Mouse (Mus musculus) kidney, embryonic 14.5 days (tissue): ENCODE measurements around the gene Rhcg. TPM values are rescaled to one million over a fixed set of nuclear protein-coding genes. Genes with fewer than 3 reads are reported as not detected.

Experiments
- ATAC-seq: fragments of 200-750 bp; cut with Nextera tagmentation; 2 replicates; pipeline ENCODE4 v1.8.0; 2017; ENCODE audit warnings: moderate number of reproducible peaks, mild to moderate bottlenecking, moderate TSS enrichment, moderate library complexity; ENCODE audit not compliant: low FRiP score, low TSS enrichment
- H3K27ac ChIP-seq: fragments of 300-500 bp; sonication (generic); 2 replicates; pipeline ENCODE4 v1.5.1; 2014; ENCODE audit warnings: low read depth, mild to moderate bottlenecking, low read length, moderate library complexity, mixed read lengths
- H3K27me3 ChIP-seq: fragments of 300-500 bp; sonication (generic); 2 replicates; pipeline ENCODE4 v1.6.1; 2014; ENCODE audit warnings: mild to moderate bottlenecking, low read length; ENCODE audit not compliant: control insufficient read depth, insufficient read depth
- H3K36me3 ChIP-seq: fragments of 300-500 bp; sonication (generic); 2 replicates; pipeline ENCODE4 v1.6.1; 2014; ENCODE audit warnings: low read length, mixed read lengths; ENCODE audit not compliant: control insufficient read depth, insufficient read depth
- H3K4me1 ChIP-seq: fragments of 300-500 bp; sonication (generic); 2 replicates; pipeline ENCODE4 v1.6.1; 2014; ENCODE audit warnings: low read length, mixed read lengths; ENCODE audit not compliant: control insufficient read depth, insufficient read depth
- H3K4me2 ChIP-seq: fragments of 300-500 bp; sonication (generic); replicated peaks from 2 replicates; pipeline ENCODE4 v1.6.1; 2014; ENCODE audit warnings: low read depth, mild to moderate bottlenecking, low read length
- H3K4me3 ChIP-seq: fragments of 300-500 bp; sonication (generic); 2 replicates; pipeline ENCODE4 v1.5.1; 2014; ENCODE audit warnings: mild to moderate bottlenecking, low read length
- H3K9ac ChIP-seq: fragments of 300-500 bp; sonication (generic); 2 replicates; pipeline ENCODE4 v1.6.1; 2014; ENCODE audit warnings: low read depth, mild to moderate bottlenecking, low read length, moderate library complexity
- H3K9me3 ChIP-seq: fragments of 300-500 bp; sonication (generic); 2 replicates; pipeline ENCODE4 v1.6.1; 2016; ENCODE audit warnings: low read length; ENCODE audit not compliant: control insufficient read depth
- WGBS: fragments of 180-500 bp; shearing (Covaris S2); extraction: QIAGEN DNeasy Blood & Tissue Kit; methylation state at CpG from one replicate; pipeline ENCODE4 v1.1.7; 2014; 5-methylcytosine and 5-hydroxymethylcytosine counted together
- polyA plus RNA-seq: library from polyadenylated mRNA; unstranded; fragments of >200 nt; fragmentation: Nextera tagmentation; extraction: Ambion mirVana; gene quantifications from 2 replicates; pipeline ENCODE4 v1.2.1, GENCODE M21; 2014

The Rhcg gene
- polyA plus RNA-seq, 1 experiment from 2014 or later, result 18.5 TPM

GRCm38 (mm10) chr7:79612783-79613182 is 4.7 kb downstream of the Rhcg start:
- WGBS, result 16% methylated on average over 6 of the region's 6 CpGs
- Histone ChIP-seq H3K27ac (no peak overlapping the region), H3K9ac (no peak overlapping the region), H3K4me1 (peaks cover under 1% of the 10 kb centered on the region; the same call in 1 of the 2 replicates), H3K4me3 (no peak overlapping the region), H3K9me3 (no peaks in the 10 kb centered on the region), H3K36me3 (no peaks in the 10 kb centered on the region), H3K4me2 (no peak overlapping the region), H3K27me3 (peaks cover 37% of the 10 kb centered on the region)
- ATAC-seq, result peak; percentile 63

GRCm38 (mm10) chr7:79611901-79612300 is 5.6 kb downstream of the Rhcg start:
- H3K36me3 ChIP-seq, result no peaks in the 10 kb centered on the region
- no peaks in the 10 kb centered on the region for H3K9me3 ChIP-seq
- peaks cover 36% of the 10 kb centered on the region for H3K27me3 ChIP-seq
- H3K9ac ChIP-seq, result no peak overlapping the region
- no peak overlapping the region for H3K27ac ChIP-seq
- 76% methylated on average over 9 of the region's 9 CpGs for WGBS
- H3K4me1 ChIP-seq, result peaks cover 4% of the 10 kb centered on the region; the same call in 1 of the 2 replicates
- no peak overlapping the region for H3K4me2 ChIP-seq
- H3K4me3 ChIP-seq, result no peak overlapping the region
- no peak for ATAC-seq

DNA sequence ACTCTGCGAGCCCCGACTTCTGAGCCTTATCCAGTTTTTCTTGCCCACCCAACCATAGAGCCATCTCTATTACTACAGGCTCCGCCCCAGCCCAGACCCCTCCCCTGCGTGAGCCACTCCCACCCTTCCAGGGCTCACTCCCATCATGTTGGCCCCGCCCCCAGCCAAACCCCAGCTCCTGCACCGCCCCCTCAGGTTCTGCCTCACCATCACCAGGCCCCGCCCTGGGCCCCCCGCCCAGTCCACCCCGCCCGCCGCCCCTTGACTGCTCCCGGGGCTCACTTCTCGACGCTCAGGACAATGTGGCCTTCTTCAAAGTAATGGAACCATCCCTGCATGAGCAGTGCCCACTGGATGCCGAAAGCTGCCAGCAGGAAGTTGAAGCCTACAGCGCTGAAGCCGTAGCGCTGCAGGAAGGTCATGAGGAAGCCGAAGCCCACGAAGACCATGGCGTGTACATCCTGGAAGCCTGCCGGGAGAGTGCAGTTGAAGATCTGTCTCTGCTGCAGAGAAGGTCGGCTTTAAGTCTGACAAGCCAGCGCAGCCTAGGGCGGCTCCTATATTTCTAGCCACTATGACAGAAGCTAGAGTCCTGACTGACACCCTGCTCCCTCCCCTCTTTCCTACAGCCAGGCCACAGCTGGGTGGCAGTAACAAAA is 10.1 kb downstream of the Rhcg start:
- no peak overlapping the region for H3K9ac ChIP-seq
- H3K4me1 ChIP-seq, result peaks cover 4% of the 10 kb centered on the region; the same call in 1 of the 2 replicates
- H3K4me2 ChIP-seq, result peak overlapping the region; percentile 60
- peak; percentile 89 for ATAC-seq
- H3K27ac ChIP-seq, result no peak overlapping the region
- H3K36me3 ChIP-seq, result no peaks in the 10 kb centered on the region
- under 1% methylated on average over 25 of the region's 25 CpGs for WGBS
- H3K4me3 ChIP-seq, result peak overlapping the region; percentile 25
- peaks cover 32% of the 10 kb centered on the region for H3K27me3 ChIP-seq
- no peaks in the 10 kb centered on the region for H3K9me3 ChIP-seq

DNA sequence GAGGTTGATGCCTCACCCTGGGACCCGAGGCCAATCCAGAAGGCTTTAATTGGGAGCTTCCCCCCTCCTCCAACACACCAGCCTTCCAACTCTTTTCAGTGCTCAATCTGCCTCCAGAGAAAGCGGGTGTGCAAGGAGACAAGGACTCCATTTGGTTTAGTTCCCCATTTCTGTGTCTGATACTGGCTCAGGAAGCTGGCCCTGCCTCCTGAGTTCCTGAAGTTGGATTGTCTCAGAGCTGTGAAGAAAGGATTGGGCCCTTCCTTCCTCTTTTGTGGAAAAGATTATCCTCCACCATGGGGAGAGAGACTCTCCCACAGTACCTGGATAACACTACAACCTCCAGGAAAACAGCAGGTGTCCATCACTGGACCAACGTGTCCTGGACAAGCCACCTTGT is 10.7 kb downstream of the Rhcg start:
- Histone ChIP-seq H3K9ac (no peak overlapping the region), H3K27ac (no peak overlapping the region), H3K36me3 (no peaks in the 10 kb centered on the region), H3K4me3 (peak overlapping the region; percentile 25; the same call in 1 of the 2 replicates), H3K4me2 (peak overlapping the region; percentile 60), H3K4me1 (peaks cover 4% of the 10 kb centered on the region; the same call in 1 of the 2 replicates), H3K27me3 (peaks cover 36% of the 10 kb centered on the region), H3K9me3 (no peaks in the 10 kb centered on the region)
- 25% methylated on average over 3 of the region's 3 CpGs for WGBS
- ATAC-seq, result no peak

DNA sequence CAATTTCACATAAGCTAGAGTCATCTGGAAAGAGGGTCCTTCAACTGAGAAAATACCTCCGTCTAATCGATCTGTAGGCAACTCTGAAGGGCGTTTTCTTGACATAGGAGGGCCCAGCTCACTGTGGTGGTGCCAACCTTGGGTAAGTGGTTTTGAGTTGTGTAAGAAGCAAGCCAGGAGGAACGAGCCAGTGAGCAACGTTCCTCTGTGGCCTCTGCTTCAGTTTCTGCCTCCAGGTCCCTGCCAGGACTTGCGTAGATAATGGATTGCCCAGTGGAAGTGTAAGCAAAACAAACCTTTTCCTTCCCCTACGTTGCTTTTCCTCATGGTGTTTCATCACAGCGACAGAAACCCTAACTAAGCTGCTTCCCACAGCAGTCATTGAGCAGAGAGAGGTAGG is 15.5 kb downstream of the Rhcg start:
- H3K27me3 ChIP-seq, result peaks cover 64% of the 10 kb centered on the region
- H3K4me3 ChIP-seq, result no peak overlapping the region
- H3K36me3 ChIP-seq, result no peaks in the 10 kb centered on the region
- ATAC-seq, result no peak
- H3K9me3 ChIP-seq, result no peaks in the 10 kb centered on the region
- H3K4me2 ChIP-seq, result no peak overlapping the region
- 58% methylated on average over 8 of the region's 8 CpGs for WGBS
- H3K9ac ChIP-seq, result no peak overlapping the region
- no peak overlapping the region for H3K27ac ChIP-seq
- no peaks in the 10 kb centered on the region for H3K4me1 ChIP-seq

- no peak overlapping the region for H3K4me2 ChIP-seq
- H3K9me3 ChIP-seq, result no peaks in the 10 kb centered on the region
- H3K4me3 ChIP-seq, result no peak overlapping the region
- H3K9ac ChIP-seq, result no peak overlapping the region
- H3K36me3 ChIP-seq, result no peaks in the 10 kb centered on the region
- H3K27ac ChIP-seq, result no peak overlapping the region
- H3K27me3 ChIP-seq, result peaks cover 59% of the 10 kb centered on the region
- ATAC-seq, result no peak
- WGBS, result 81% methylated on average over 10 of the region's 10 CpGs
- no peaks in the 10 kb centered on the region for H3K4me1 ChIP-seq
Measured at GRCm38 (mm10) chr7:79600122-79600521, 17.3 kb downstream of the Rhcg start.

GRCm38 (mm10) chr7:79594854-79595253 is 22.6 kb downstream of the Rhcg start:
- no peaks in the 10 kb centered on the region for H3K9me3 ChIP-seq
- H3K4me3 ChIP-seq, result no peak overlapping the region
- no peak overlapping the region for H3K27ac ChIP-seq
- no peaks in the 10 kb centered on the region for H3K36me3 ChIP-seq
- H3K9ac ChIP-seq, result no peak overlapping the region
- no peak overlapping the region for H3K4me2 ChIP-seq
- ATAC-seq, result peak; percentile 54; the same call in 1 of the 2 replicates
- H3K4me1 ChIP-seq, result peaks cover 9% of the 10 kb centered on the region
- peaks cover 73% of the 10 kb centered on the region for H3K27me3 ChIP-seq
- 10% methylated on average over 7 of the region's 7 CpGs for WGBS

- Histone ChIP-seq H3K4me2 (peak overlapping the region; percentile 48), H3K27ac (no peak overlapping the region), H3K4me3 (peak overlapping the region; percentile 34), H3K4me1 (peaks cover 9% of the 10 kb centered on the region), H3K36me3 (no peaks in the 10 kb centered on the region), H3K9ac (no peak overlapping the region), H3K27me3 (peaks cover 70% of the 10 kb centered on the region), H3K9me3 (peaks cover 6% of the 10 kb centered on the region)
- ATAC-seq, result peak; percentile 47; the same call in 1 of the 2 replicates
- WGBS, result 1% methylated on average over 42 of the region's 42 CpGs
Measured at GRCm38 (mm10) chr7:79591812-79592731, 25.4 kb downstream of the Rhcg start.
